Mouse (Mus musculus) thymus, adult 2 months (tissue): ENCODE data around the gene Mapk12.

ENCODE experiments used
- CTCF ChIP-seq: fragments of 200-500 bp; IDR thresholded peaks from 2 replicates; pipeline ENCODE4 v1.5.1; 2012; ENCODE audit warnings: mild to moderate bottlenecking, control low read depth, low read length, moderate library complexity, borderline replicate concordance; ENCODE audit not compliant: control insufficient read depth, poor library complexity, insufficient read depth; ENCODE audit errors: extremely low read depth
- POLR2A ChIP-seq: fragments of 200-500 bp; IDR thresholded peaks from 2 replicates; pipeline ENCODE4 v1.6.1; 2012; ENCODE audit warnings: mild to moderate bottlenecking, low read length, control low read depth, moderate library complexity; ENCODE audit not compliant: control insufficient read depth, poor library complexity, insufficient read depth; ENCODE audit errors: extremely low read depth

GRCm38 (mm10) chr15:89177121-89177520, 36.6 kb upstream of the Mapk12 start:
- TF ChIP-seq POLR2A (no peak), CTCF (no peak)
